Mouse (Mus musculus) limb, embryonic 11.5 days (tissue): ENCODE measurements around the gene Grhpr. TPM values are rescaled to one million over a fixed set of nuclear protein-coding genes. Genes with fewer than 3 reads are reported as not detected.
A peak's percentile ranks its signal among the peaks of the same experiment; 100 is the strongest.

Experiments used
- ATAC-seq: fragments of 200-750 bp; cut with Nextera tagmentation; 2 replicates; pipeline ENCODE4 v1.8.0; 2017; ENCODE audit warnings: low read depth; ENCODE audit not compliant: insufficient number of reproducible peaks, low FRiP score, low TSS enrichment
- DNase-seq: peaks from one replicate; pipeline ENCODE4 v3.0.0-alpha.2; 2015; ENCODE audit warnings: low spot score
- H3K27ac ChIP-seq: fragments of 300-500 bp; sonication (generic); replicated peaks from 2 replicates; pipeline ENCODE4 v1.5.1; 2014; ENCODE audit warnings: low read depth, mild to moderate bottlenecking, low read length
- H3K27me3 ChIP-seq: fragments of 300-500 bp; sonication (generic); 2 replicates; pipeline ENCODE4 v1.6.1; 2014; ENCODE audit warnings: mild to moderate bottlenecking, low read length, mixed read lengths; ENCODE audit not compliant: control insufficient read depth, insufficient read depth
- H3K36me3 ChIP-seq: fragments of 300-500 bp; sonication (generic); 2 replicates; pipeline ENCODE4 v1.6.1; 2014; ENCODE audit warnings: mild to moderate bottlenecking, low read length, moderate library complexity, mixed read lengths; ENCODE audit not compliant: control insufficient read depth, insufficient read depth
- H3K4me1 ChIP-seq: fragments of 300-500 bp; sonication (generic); 2 replicates; pipeline ENCODE4 v1.6.1; 2014; ENCODE audit warnings: low read length, mixed read lengths; ENCODE audit not compliant: control insufficient read depth, insufficient read depth
- H3K4me2 ChIP-seq: fragments of 300-500 bp; sonication (generic); 2 replicates; pipeline ENCODE4 v1.6.1; 2014; ENCODE audit warnings: low read depth, mild to moderate bottlenecking, moderate library complexity; ENCODE audit not compliant: severe bottlenecking
- H3K4me3 ChIP-seq: fragments of 300-500 bp; sonication (generic); 2 replicates; pipeline ENCODE4 v1.5.1; 2014; ENCODE audit warnings: low read depth, low read length
- H3K9ac ChIP-seq: fragments of 300-500 bp; sonication (generic); 2 replicates; pipeline ENCODE4 v1.6.1; 2014; ENCODE audit warnings: mild to moderate bottlenecking, low read length
- H3K9me3 ChIP-seq: fragments of 300-500 bp; sonication (generic); 2 replicates; pipeline ENCODE4 v1.6.1; 2016; ENCODE audit warnings: low read length; ENCODE audit not compliant: control insufficient read depth
- WGBS: fragments of 180-500 bp; shearing (Covaris S2); extraction: QIAGEN DNeasy Blood & Tissue Kit; methylation state at CpG from one replicate; pipeline ENCODE4 v1.1.7; 2014; 5-methylcytosine and 5-hydroxymethylcytosine counted together
- polyA plus RNA-seq: library from polyadenylated mRNA; unstranded; fragments of >200 nt; fragmentation: Nextera tagmentation; extraction: Ambion mirVana; gene quantifications from 2 replicates; pipeline ENCODE4 v1.2.1, GENCODE M21; 2014

The Grhpr gene
- polyA plus RNA-seq: 61.5 and 70.7 TPM in 2 replicates

DNA sequence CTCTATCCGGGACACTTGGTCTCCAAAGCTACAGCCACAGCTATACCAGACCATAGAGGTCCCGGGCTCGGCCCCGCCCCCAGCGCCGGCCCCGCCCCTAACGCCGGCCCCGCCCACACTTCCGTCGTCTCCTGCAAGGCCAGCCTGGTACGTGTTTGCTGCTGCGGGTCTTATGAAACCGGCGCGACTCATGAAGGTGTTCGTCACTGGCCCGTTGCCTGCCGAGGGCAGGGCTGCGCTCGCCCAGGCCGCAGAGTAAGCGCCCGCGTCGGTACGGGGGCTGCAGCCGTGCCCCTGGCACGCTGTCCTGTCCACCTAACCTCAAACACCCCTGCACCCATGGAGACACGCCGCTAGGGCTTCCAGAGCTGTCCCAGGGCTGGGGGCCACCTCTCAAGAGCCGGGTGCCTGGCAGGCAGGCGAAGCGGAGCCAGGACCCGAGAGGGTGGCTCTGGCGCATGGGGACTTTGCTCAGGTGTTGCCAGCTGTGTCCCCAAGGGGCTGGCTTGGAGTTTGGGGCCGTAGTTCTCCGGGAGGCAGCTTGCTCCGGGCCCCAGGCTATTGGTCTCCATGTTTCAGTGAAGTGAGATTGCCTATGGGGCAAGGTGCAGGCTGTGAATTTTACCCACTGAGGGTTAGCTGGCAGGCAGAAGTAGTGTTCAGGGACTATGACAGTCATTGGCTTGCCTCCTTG, at the start of gene Grhpr:
Gene Grhpr (plus strand): TSS at position 116 of the 694 bp plus-strand sequence.
- Histone ChIP-seq H3K9ac (peak within 1 kb of the TSS; percentile 70), H3K4me1 (0 out of 2 replicates have a peak, but pooled peaks cover 4% of the 10 kb centered on the region), H3K27me3 (no peaks in the 10 kb centered on the region), H3K36me3 (0 out of 2 replicates have a peak, but pooled peaks cover 2% of the 10 kb centered on the region), H3K9me3 (no peaks in the 10 kb centered on the region), H3K27ac (peak within 1 kb of the TSS; percentile 53), H3K4me3 (peak within 1 kb of the TSS; percentile 66), H3K4me2 (peak within 1 kb of the TSS; percentile 88)
- ATAC-seq (peak; percentile 89), DNase-seq (peak; percentile 96)
- 2% methylated on average over 40 of the region's 40 CpGs for whole genome bisulfite sequencing

GRCm38 (mm10) chr4:44931732-44932131, 49.5 kb upstream of the Grhpr start:
- Histone ChIP-seq H3K27ac (no peak overlapping the region), H3K27me3 (no peaks in the 10 kb centered on the region), H3K4me1 (no peaks in the 10 kb centered on the region), H3K9ac (no peak overlapping the region), H3K9me3 (no peaks in the 10 kb centered on the region), H3K4me2 (no peak overlapping the region), H3K36me3 (peaks cover 3% of the 10 kb centered on the region; the same call in 1 of the 2 replicates), H3K4me3 (no peak overlapping the region)
- ATAC-seq (no peak), DNase-seq (no peak)
- WGBS: 95% methylated on average over 6 of the region's 6 CpGs

DNA sequence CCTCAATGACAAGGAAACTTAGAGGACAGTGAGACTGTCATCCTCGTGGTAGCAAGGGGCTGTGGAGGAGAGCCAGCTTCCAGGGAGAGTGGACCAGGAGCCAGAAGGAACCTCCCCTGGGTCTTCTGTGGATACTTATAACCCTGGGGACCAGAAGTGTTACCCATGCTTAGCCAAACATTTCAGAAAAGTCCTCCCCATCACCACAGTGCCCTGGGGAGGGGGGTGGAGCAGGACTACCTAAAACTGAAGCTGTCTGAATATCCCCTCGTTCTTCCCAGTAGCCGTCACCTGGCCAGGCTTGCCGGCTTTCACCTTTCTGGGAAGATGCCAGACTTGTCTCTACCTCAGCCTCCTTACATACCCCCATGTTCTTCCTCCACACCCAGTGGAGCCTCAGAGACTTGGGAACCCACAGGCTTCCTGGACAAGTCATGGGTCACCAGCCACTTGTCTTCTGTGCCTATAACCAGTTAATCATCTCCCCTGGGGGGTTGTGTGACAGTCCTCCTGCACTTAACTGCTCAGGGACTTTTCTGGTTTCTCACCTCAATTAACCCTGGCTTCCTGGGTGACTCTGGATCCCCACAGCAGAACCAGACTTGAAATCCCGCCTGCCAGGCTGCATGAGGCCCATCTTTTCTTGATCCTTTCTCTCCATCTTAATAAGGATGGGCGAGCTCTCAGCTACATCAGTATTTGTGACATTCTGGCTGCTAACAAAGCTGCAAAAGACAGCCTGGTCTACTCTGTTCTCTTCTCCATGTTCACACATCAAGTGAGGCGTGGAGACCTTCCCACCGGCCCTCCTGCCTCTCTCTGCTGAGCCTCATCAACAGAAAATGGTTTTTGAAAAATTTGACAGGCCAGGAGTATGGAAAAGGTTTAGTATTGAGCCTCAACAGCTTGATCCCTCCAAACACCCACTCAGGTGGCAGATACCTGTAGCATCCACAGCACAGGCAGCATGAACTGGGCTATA, 42.5 kb upstream of the Grhpr start:
- Histone ChIP-seq H3K36me3 (no peaks in the 10 kb centered on the region), H3K9me3 (no peaks in the 10 kb centered on the region), H3K9ac (no peak overlapping the region), H3K27me3 (no peaks in the 10 kb centered on the region), H3K4me1 (no peaks in the 10 kb centered on the region), H3K4me3 (no peak overlapping the region), H3K27ac (no peak overlapping the region), H3K4me2 (no peak overlapping the region)
- DNase-seq (no peak), ATAC-seq (no peak)
- 79% methylated on average over 8 of the region's 8 CpGs for WGBS

DNA sequence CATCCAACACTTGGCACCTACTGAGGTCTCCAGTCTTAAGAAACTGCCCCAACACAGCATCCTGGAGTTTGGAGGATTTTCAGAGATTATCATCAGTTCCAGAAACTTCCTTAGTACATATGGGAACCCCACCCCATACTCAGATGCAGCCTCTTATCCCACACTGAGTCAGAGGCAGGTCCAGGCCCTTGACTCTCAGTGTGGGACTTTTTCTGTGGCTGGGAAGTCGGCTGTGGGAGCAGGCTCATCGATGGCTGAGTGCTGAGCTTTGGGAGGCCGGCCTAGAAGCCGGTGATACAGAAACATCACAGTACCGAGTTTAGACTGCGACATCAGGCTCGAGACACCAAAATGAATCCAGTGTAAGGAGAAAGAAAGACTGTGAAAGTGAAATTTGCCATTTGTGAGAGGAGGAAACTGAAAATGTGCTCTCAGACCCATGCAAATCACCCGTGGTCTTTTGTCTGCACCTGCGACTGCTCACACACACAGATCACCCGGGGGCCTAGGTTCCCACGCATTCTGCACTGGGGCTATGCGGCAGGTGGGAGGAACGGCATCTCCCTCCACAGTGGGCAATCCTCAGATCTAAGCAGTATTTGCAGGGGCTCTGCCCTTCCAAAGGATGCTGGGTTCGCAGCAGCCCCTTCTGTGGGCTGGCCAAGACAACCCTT, 41.5 kb upstream of the Grhpr start:
- Histone ChIP-seq H3K9ac (no peak overlapping the region), H3K9me3 (no peaks in the 10 kb centered on the region), H3K27ac (no peak overlapping the region), H3K36me3 (no peaks in the 10 kb centered on the region), H3K4me2 (no peak overlapping the region), H3K4me1 (no peaks in the 10 kb centered on the region), H3K27me3 (no peaks in the 10 kb centered on the region), H3K4me3 (no peak overlapping the region)
- WGBS: 94% methylated on average over 14 of the region's 14 CpGs
- ATAC-seq: no peak
- DNase-seq: no peak

DNA sequence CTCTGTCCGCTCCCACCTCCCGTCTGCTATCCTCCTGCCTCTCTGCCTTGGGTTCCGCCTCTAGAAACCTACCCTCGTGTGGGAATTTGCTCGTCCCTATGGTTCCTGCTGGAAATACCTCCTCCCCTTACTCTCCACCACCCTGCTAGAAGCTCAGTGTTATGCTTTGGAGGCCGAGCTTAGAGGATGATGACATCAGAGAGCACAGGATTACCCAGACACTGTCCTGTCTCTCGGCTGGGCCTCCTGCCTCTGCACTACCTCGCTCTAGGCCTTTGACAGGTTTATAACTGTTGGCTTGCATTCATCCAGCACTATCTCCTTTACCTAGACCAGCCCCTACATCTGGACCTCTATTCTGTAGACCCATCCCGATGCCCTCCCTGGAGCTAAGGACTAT, 40.9 kb upstream of the Grhpr start:
- H3K27ac ChIP-seq: no peak overlapping the region
- DNase-seq: no peak
- no peak overlapping the region for H3K4me3 ChIP-seq
- H3K4me2 ChIP-seq: no peak overlapping the region
- 49% methylated on average over 9 of the region's 9 CpGs for WGBS
- H3K36me3 ChIP-seq: no peaks in the 10 kb centered on the region
- H3K9me3 ChIP-seq: no peaks in the 10 kb centered on the region
- ATAC-seq: no peak
- no peaks in the 10 kb centered on the region for H3K27me3 ChIP-seq
- no peak overlapping the region for H3K9ac ChIP-seq
- no peaks in the 10 kb centered on the region for H3K4me1 ChIP-seq

GRCm38 (mm10) chr4:44942237-44942636, 39.0 kb upstream of the Grhpr start:
- H3K4me2 ChIP-seq: no peak overlapping the region
- no peak overlapping the region for H3K9ac ChIP-seq
- H3K4me1 ChIP-seq: no peaks in the 10 kb centered on the region
- H3K27ac ChIP-seq: no peak overlapping the region
- ATAC-seq: no peak
- H3K4me3 ChIP-seq: no peak overlapping the region
- 81% methylated on average over 1 of the region's 1 CpGs for WGBS
- H3K36me3 ChIP-seq: no peaks in the 10 kb centered on the region
- H3K9me3 ChIP-seq: no peaks in the 10 kb centered on the region
- DNase-seq: no peak
- H3K27me3 ChIP-seq: no peaks in the 10 kb centered on the region

GRCm38 (mm10) chr4:44943480-44943879, 37.7 kb upstream of the Grhpr start:
- Histone ChIP-seq H3K27ac (no peak overlapping the region), H3K27me3 (no peaks in the 10 kb centered on the region), H3K36me3 (no peaks in the 10 kb centered on the region), H3K9me3 (no peaks in the 10 kb centered on the region), H3K9ac (no peak overlapping the region), H3K4me1 (no peaks in the 10 kb centered on the region), H3K4me2 (no peak overlapping the region), H3K4me3 (no peak overlapping the region)
- DNase-seq: no peak
- WGBS: 92% methylated on average over 6 of the region's 6 CpGs
- ATAC-seq: no peak

DNA sequence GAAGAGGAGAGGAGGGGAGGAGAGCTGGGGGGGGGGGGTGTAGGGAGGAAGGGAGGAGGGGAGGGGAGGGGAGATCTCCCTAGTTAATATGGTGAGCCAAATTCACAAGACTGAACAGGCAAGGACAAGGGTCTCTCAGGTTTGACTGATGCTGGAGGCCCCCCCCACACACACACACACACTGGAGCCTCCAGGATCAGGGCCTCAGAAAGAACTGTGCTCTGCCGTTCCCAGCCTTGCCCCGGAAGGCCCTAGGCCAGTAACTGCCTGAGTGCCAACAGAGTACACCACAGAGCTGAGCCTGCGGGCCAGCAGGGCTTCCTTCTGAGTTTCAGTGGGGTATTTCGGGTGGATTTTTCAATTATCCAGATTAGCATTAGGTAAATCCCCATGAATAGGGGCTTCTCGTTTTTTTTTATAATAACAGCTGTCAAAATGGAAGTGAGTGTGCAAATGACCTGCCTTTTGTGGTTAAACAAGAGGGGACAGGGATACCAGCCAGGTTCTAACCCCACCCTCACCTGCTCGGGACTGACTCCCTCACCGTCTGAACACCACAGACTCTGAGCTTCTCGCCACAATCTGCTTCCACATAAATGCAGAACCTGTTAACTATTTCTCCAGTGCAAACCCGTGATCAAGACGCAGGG, 36.6 kb upstream of the Grhpr start:
- Histone ChIP-seq H3K27me3 (no peaks in the 10 kb centered on the region), H3K27ac (no peak overlapping the region), H3K9ac (no peak overlapping the region), H3K4me2 (no peak overlapping the region), H3K4me1 (no peaks in the 10 kb centered on the region), H3K4me3 (no peak overlapping the region), H3K36me3 (no peaks in the 10 kb centered on the region), H3K9me3 (no peaks in the 10 kb centered on the region)
- 84% methylated on average over 10 of the region's 10 CpGs for WGBS
- no peak for ATAC-seq
- no peak for DNase-seq
